20 mouse cellular contexts compared by ENCODE assay signal in genomic region chr10:93737080-93737479, GRCm38 (mm10).
A peak's percentile ranks its signal among the peaks of the same experiment; 100 is the strongest.
DNase-seq lines count a peak whose midpoint lies in the region; ATAC-seq and TF ChIP-seq lines count a peak whose summit lies in the region.
"Had no signal": no experiment of that assay in that cellular context is flagged by ENCODE, and none has a peak within 500 bp of the region (broad histone marks: within the 10 kb centered on the region; RNA-seq: fewer than 3 reads in every experiment).

No protein-coding gene starts in this region.

- no peaks in the 10 kb centered on the region for H3K27me3 ChIP-seq in forebrain, embryonic 16.5 days (replicated peaks; ENCODE audit: control insufficient read depth, insufficient read depth, low read length)
- H3K27me3 ChIP-seq in forebrain, postnatal 0 days (ENCODE audit: insufficient read depth, low read length) = no peaks in the 10 kb centered on the region
- no peaks in the 10 kb centered on the region for H3K27me3 ChIP-seq in hindbrain, embryonic 12.5 days
- no peaks in the 10 kb centered on the region for H3K27me3 ChIP-seq in hindbrain, embryonic 11.5 days (ENCODE audit: control insufficient read depth, insufficient read depth, low read length)
- H3K27me3 ChIP-seq: embryonic facial prominence, embryonic 15.5 days; hindbrain, embryonic 13.5 days; liver, embryonic 13.5 days; lung, embryonic 15.5 days; midbrain, embryonic 13.5 days; Patski had no signal

- H3K9ac ChIP-seq in forebrain, embryonic 16.5 days (replicated peaks; ENCODE audit: low read depth, low read length) = no peak overlapping the region
- no peak overlapping the region for H3K9ac ChIP-seq in forebrain, postnatal 0 days
- H3K9ac ChIP-seq in hindbrain, embryonic 12.5 days = no peak overlapping the region
- H3K9ac ChIP-seq in hindbrain, embryonic 11.5 days (ENCODE audit: low read depth, low read length) = no peak overlapping the region
- H3K9ac ChIP-seq: embryonic facial prominence, embryonic 15.5 days; hindbrain, embryonic 13.5 days; liver, embryonic 13.5 days; lung, embryonic 15.5 days; midbrain, embryonic 13.5 days had no signal

- no peak overlapping the region for H3K4me2 ChIP-seq in forebrain, embryonic 16.5 days (ENCODE audit: low read length)
- no peak overlapping the region for H3K4me2 ChIP-seq in forebrain, postnatal 0 days (ENCODE audit: low read depth)
- no peak overlapping the region for H3K4me2 ChIP-seq in hindbrain, embryonic 12.5 days (replicated peaks)
- no peak overlapping the region for H3K4me2 ChIP-seq in hindbrain, embryonic 11.5 days (replicated peaks; ENCODE audit: low read depth, low read length)
- H3K4me2 ChIP-seq: embryonic facial prominence, embryonic 15.5 days; hindbrain, embryonic 13.5 days; liver, embryonic 13.5 days; lung, embryonic 15.5 days; midbrain, embryonic 13.5 days had no signal

- H3K4me1 ChIP-seq in forebrain, embryonic 16.5 days (replicated peaks; ENCODE audit: control insufficient read depth, insufficient read depth, low read length) = peaks cover 12% of the 10 kb centered on the region
- H3K4me1 ChIP-seq in forebrain, postnatal 0 days (ENCODE audit: insufficient read depth) = no peaks in the 10 kb centered on the region
- peaks cover 7% of the 10 kb centered on the region for H3K4me1 ChIP-seq in hindbrain, embryonic 12.5 days
- 0 out of 2 replicates have a peak, but pooled peaks cover 2% of the 10 kb centered on the region for H3K4me1 ChIP-seq in hindbrain, embryonic 11.5 days (replicated peaks; ENCODE audit: control insufficient read depth, insufficient read depth, low read length)
- H3K4me1 ChIP-seq: lung, embryonic 15.5 days had no signal

- DNase-seq in forebrain, postnatal 0 days = no peak
- no peak for DNase-seq in hindbrain, embryonic 11.5 days (ENCODE audit: low spot score)
- DNase-seq in adipocyte (ENCODE audit: low spot score) (peak; percentile 11), liver (no peak)
- DNase-seq in heart, adult 9 months (ENCODE audit: low spot score in 2 of 2) = peak; percentile 38 to 46
- DNase-seq: adrenal gland, postnatal 25 days; cerebellum, adult 9-11 months; kidney, postnatal 14 days; liver, embryonic 13.5 days; spleen, adult 18-20 months; thymus, adult 18-20 months had no signal

- H3K9me3 ChIP-seq in forebrain, embryonic 16.5 days (ENCODE audit: control insufficient read depth, low read length) = no peaks in the 10 kb centered on the region
- H3K9me3 ChIP-seq in forebrain, postnatal 0 days (ENCODE audit: low read length) = no peaks in the 10 kb centered on the region
- no peaks in the 10 kb centered on the region for H3K9me3 ChIP-seq in hindbrain, embryonic 12.5 days (replicated peaks)
- H3K9me3 ChIP-seq in hindbrain, embryonic 11.5 days (ENCODE audit: control insufficient read depth, low read length) = no peaks in the 10 kb centered on the region
- H3K9me3 ChIP-seq: embryonic facial prominence, embryonic 15.5 days; hindbrain, embryonic 13.5 days; liver, embryonic 13.5 days; lung, embryonic 15.5 days; midbrain, embryonic 13.5 days had no signal

- H3K27ac ChIP-seq in forebrain, embryonic 16.5 days (ENCODE audit: low read length) = no peak overlapping the region
- no peak overlapping the region for H3K27ac ChIP-seq in forebrain, postnatal 0 days (ENCODE audit: low read depth, low read length)
- 0 out of 2 replicates have a peak overlapping the region, but pooled peaks have one; percentile 19 for H3K27ac ChIP-seq in hindbrain, embryonic 12.5 days
- no peak overlapping the region for H3K27ac ChIP-seq in hindbrain, embryonic 11.5 days (ENCODE audit: low read depth, low read length)
- H3K27ac ChIP-seq: embryonic facial prominence, embryonic 15.5 days; hindbrain, embryonic 13.5 days; liver, embryonic 13.5 days; lung, embryonic 15.5 days had no signal

- no peaks in the 10 kb centered on the region for H3K36me3 ChIP-seq in forebrain, embryonic 16.5 days (ENCODE audit: control insufficient read depth, insufficient read depth)
- H3K36me3 ChIP-seq in forebrain, postnatal 0 days (ENCODE audit: insufficient read depth) = no peaks in the 10 kb centered on the region
- peaks cover 19% of the 10 kb centered on the region for H3K36me3 ChIP-seq in hindbrain, embryonic 12.5 days
- no peaks in the 10 kb centered on the region for H3K36me3 ChIP-seq in hindbrain, embryonic 11.5 days (ENCODE audit: control insufficient read depth, insufficient read depth, low read length)
- H3K36me3 ChIP-seq: embryonic facial prominence, embryonic 15.5 days; liver, embryonic 13.5 days; lung, embryonic 15.5 days had no signal

- peak; percentile 58; the same call in 1 of the 2 replicates for ATAC-seq in forebrain, embryonic 16.5 days
- ATAC-seq in forebrain, postnatal 0 days = no peak
- peak; percentile 26; the same call in 1 of the 2 replicates for ATAC-seq in hindbrain, embryonic 12.5 days (ENCODE audit: low FRiP score)
- no peak for ATAC-seq in hindbrain, embryonic 11.5 days (ENCODE audit: low FRiP score)
- ATAC-seq: activated CD4-positive, CD25-positive, alpha-beta regulatory T cell, adult 4 months; intestine, postnatal 0 days; midbrain, embryonic 13.5 days; Patski had no signal

- TF ChIP-seq CTCF in forebrain, postnatal 0 days (IDR thresholded peaks at IDR 0.05; ENCODE audit: low read depth) = no peak

- WGBS in forebrain, embryonic 16.5 days = 29% methylated on average over 5 of the region's 5 CpGs
- 42% methylated on average over 5 of the region's 5 CpGs for WGBS in forebrain, postnatal 0 days
- WGBS in hindbrain, embryonic 12.5 days = 55% methylated on average over 5 of the region's 5 CpGs
- WGBS in hindbrain, embryonic 11.5 days = 74% methylated on average over 5 of the region's 5 CpGs

- no peak overlapping the region for H3K4me3 ChIP-seq in forebrain, embryonic 16.5 days (replicated peaks; ENCODE audit: low read length)
- H3K4me3 ChIP-seq in forebrain, postnatal 0 days (ENCODE audit: low read depth, low read length) = no peak overlapping the region
- H3K4me3 ChIP-seq in hindbrain, embryonic 12.5 days = no peak overlapping the region
- no peak overlapping the region for H3K4me3 ChIP-seq in hindbrain, embryonic 11.5 days (ENCODE audit: low read depth, low read length)
- H3K4me3 ChIP-seq: embryonic facial prominence, embryonic 15.5 days; hindbrain, embryonic 13.5 days; liver, embryonic 13.5 days; lung, embryonic 15.5 days; midbrain, embryonic 13.5 days had no signal

Comparison
In these comparisons a context has a peak if more than half of its experiments do, and no peak if none do; other contexts are left out.
1. ATAC-seq: peak in forebrain, embryonic 16.5 days (single experiment) and hindbrain, embryonic 12.5 days (single experiment); none in forebrain, postnatal 0 days (single experiment) and hindbrain, embryonic 11.5 days (single experiment).
2. DNase-seq: peak in adipocyte (single experiment) and heart, adult 9 months (2 of 2); none in forebrain, postnatal 0 days (single experiment), hindbrain, embryonic 11.5 days (single experiment) and liver (single experiment).